Mouse (Mus musculus): ENCODE data around the gene Gm21833. TPM values are rescaled to one million over a fixed set of nuclear protein-coding genes. Genes with fewer than 3 reads are reported as not detected.
"Not testable (repeated sequence)": the region's sequence is repeated elsewhere in the genome, so short reads cannot be mapped to it uniquely, and the experiment has no call there.

Gm21833 gene
- polyA plus RNA-seq (2012; ENCODE audit: insufficient read depth, insufficient read length, missing spikeins), result not detected in 2 replicates

DNA sequence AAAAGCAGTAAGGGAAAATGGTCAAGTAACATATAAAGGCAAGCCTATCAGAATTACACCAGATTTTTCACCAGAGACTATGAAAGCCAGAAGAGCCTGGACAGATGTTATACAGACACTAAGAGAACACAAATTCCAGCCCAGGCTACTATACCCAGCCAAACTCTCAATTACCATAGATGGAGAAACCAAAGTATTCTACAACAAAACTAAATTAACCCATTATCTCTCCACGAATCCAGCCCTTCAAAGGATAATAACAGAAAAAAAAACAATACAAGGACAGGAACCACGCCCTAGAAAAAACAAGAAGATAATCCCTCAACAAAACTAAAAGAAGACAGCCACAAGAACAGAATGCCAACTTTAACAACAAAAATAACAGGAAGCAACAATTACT, at the start of gene Gm21833:
Gene Gm21833 (plus strand): TSS at position 301 of the 400 bp plus-strand sequence.
- H3K4me1 ChIP-seq (ENCODE audit: control insufficient read depth, insufficient read depth, low read length); H3K4me3 ChIP-seq (ENCODE audit: insufficient read depth, low read length); H3K27ac ChIP-seq (ENCODE audit: insufficient read depth, low read depth, low read length): not testable (repeated sequence)

DNA sequence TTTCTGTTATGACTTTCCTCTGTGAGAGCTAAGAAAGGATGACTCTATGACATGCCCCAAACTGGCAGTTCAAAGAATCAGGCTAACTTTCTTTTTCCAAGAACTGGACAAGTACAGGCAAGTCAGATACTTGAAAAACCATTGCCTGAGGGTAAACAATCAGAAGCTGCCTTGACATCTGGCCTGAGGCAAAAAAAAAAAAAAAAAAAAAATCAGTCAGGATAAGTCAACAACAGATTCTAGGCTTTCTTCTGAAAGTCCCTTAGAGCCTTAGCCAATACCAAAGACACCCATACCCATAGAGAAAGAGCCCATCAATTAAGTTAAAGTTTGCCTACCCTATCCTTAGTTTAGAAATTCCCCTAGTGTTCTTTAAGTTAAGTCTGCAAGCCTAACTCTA, 38.7 kb upstream of the Gm21833 start:
- no peaks in the 10 kb centered on the region for H3K4me1 ChIP-seq (ENCODE audit: control insufficient read depth, insufficient read depth, low read length)
- H3K27ac ChIP-seq (ENCODE audit: insufficient read depth, low read depth, low read length), result no peak overlapping the region
- TF ChIP-seq POLR2A (IDR thresholded peaks at IDR 0.05; ENCODE audit: borderline replicate concordance, low read depth, low read length) (no peak), CTCF (IDR thresholded peaks at IDR 0.05; ENCODE audit: low read depth, low read length) (no peak)
- no peak overlapping the region for H3K4me3 ChIP-seq (ENCODE audit: insufficient read depth, low read length)

DNA sequence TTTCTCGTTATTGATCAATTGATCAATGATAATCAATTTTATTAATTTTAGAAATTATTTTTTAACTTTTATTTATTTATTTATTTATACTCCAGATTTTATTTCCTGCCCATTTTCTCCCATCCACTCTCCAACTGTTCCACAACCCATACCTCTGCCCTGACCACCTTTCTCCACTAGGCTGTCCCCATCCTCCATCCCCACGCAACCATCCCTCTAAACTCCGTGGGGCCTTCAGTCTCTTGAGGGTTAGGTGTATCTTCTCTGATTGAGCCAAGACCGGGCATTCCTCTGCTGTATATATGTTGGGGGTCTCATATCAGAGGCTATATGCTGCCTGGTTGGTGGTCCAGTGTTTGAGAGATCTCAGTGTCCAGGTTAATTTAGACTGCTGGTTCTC, 31.7 kb upstream of the Gm21833 start:
- TF ChIP-seq POLR2A (IDR thresholded peaks at IDR 0.05; ENCODE audit: borderline replicate concordance, low read depth, low read length), result no peak
- no peak for TF ChIP-seq CTCF (IDR thresholded peaks at IDR 0.05; ENCODE audit: low read depth, low read length)
- Histone ChIP-seq H3K27ac (ENCODE audit: insufficient read depth, low read depth, low read length) (no peak overlapping the region), H3K4me3 (ENCODE audit: insufficient read depth, low read length) (no peak overlapping the region), H3K4me1 (ENCODE audit: control insufficient read depth, insufficient read depth, low read length) (no peaks in the 10 kb centered on the region)

DNA sequence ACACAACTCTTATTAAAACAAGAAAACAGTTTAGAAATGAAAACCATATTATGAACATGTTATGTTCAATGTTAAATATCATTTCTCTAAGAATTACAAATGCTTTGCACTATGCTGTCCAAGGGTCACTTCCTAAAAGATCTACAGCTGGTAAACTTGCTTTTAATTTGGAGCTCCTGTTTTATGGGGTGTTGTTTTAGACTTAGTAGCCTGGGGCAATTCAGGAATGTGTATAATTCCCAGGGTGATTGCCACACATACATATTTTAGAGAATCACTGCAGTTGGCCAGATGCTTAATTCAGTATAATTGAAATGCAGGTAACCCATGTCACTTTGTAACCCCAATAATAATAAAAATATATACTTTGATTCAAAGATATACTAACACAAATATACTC, 12.9 kb upstream of the Gm21833 start:
- Histone ChIP-seq H3K27ac (ENCODE audit: insufficient read depth, low read depth, low read length) (no peak overlapping the region), H3K4me3 (ENCODE audit: insufficient read depth, low read length) (no peak overlapping the region), H3K4me1 (ENCODE audit: control insufficient read depth, insufficient read depth, low read length) (no peaks in the 10 kb centered on the region)
- TF ChIP-seq CTCF (IDR thresholded peaks at IDR 0.05; ENCODE audit: low read depth, low read length) (no peak), POLR2A (IDR thresholded peaks at IDR 0.05; ENCODE audit: borderline replicate concordance, low read depth, low read length) (no peak)

DNA sequence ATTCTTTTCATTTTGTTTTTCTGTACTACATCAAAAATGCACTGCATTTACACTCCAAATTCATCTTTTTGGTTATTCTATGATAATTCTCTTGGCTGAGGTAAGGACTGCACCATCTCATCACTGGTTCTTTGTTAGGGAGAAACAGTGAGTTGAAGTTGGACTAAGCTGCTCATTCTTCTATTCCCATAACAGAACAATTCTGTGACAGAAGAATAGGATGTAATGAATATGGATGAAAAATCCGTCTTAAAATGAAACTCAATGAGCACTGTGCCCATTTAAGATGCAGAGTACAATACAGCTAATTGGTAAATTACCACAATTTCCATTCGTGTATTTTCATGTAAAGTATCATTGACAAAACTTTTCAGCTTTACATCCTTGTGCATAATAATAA, 11.6 kb upstream of the Gm21833 start:
- H3K27ac ChIP-seq (ENCODE audit: insufficient read depth, low read depth, low read length), result no peak overlapping the region
- TF ChIP-seq POLR2A (IDR thresholded peaks at IDR 0.05; ENCODE audit: borderline replicate concordance, low read depth, low read length) (no peak), CTCF (IDR thresholded peaks at IDR 0.05; ENCODE audit: low read depth, low read length) (no peak)

DNA sequence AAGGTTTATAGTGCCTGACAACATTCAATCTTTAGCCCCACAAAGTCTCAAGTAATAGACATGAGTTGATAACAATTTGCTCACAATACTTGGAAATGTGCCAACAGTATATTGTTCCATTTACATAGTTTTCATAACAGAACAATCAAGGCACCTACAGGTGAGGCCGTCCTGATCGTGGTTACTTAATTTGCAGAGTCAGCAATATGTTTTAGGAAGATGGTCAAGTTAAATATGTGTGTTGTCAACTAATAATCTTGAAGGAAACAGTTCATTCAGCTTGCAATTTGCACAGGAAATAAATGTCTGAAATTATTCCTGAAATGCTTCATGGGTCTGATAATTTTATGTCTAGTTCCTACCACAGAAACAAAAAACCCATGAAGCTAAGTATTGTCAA, 27.6 kb downstream of the Gm21833 start:
- no peaks in the 10 kb centered on the region for H3K4me1 ChIP-seq (ENCODE audit: control insufficient read depth, insufficient read depth, low read length)
- no peak overlapping the region for H3K4me3 ChIP-seq (ENCODE audit: insufficient read depth, low read length)
- H3K27ac ChIP-seq (ENCODE audit: insufficient read depth, low read depth, low read length), result no peak overlapping the region
- TF ChIP-seq POLR2A (IDR thresholded peaks at IDR 0.05; ENCODE audit: borderline replicate concordance, low read depth, low read length), result no peak
- TF ChIP-seq CTCF (IDR thresholded peaks at IDR 0.05; ENCODE audit: low read depth, low read length), result no peak

More for the DNA sequence above, 11.6 kb upstream of the Gm21833 start:
- no peaks in the 10 kb centered on the region for H3K4me1 ChIP-seq (ENCODE audit: control insufficient read depth, insufficient read depth, low read length)
- H3K4me3 ChIP-seq (ENCODE audit: insufficient read depth, low read length), result no peak overlapping the region

DNA sequence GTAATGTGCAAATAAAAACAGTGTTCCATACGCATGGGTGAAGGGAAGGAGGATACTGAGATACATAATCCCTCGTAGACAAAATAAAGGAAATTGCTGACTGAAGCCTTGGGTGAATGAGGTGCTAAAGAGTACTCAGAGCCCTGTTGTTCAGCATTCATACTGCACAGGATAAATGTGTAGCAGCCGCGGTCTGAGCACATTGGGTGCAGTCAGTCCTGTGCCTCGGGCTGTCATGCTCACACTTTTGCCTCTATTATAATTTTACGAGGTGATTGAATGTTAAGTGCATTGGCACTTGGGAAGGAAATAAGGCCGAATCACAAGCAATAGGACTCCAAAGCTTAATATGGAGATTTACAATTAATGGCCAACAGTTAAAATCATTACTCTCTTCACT, 36.4 kb downstream of the Gm21833 start:
- no peak for TF ChIP-seq CTCF (IDR thresholded peaks at IDR 0.05; ENCODE audit: low read depth, low read length)
- no peak for TF ChIP-seq POLR2A (IDR thresholded peaks at IDR 0.05; ENCODE audit: borderline replicate concordance, low read depth, low read length)
- no peak overlapping the region for H3K4me3 ChIP-seq (ENCODE audit: insufficient read depth, low read length)
- no peak overlapping the region for H3K27ac ChIP-seq (ENCODE audit: insufficient read depth, low read depth, low read length)
- no peaks in the 10 kb centered on the region for H3K4me1 ChIP-seq (ENCODE audit: control insufficient read depth, insufficient read depth, low read length)

Data from bone marrow macrophage, adult 2 months (primary cell).